Mouse (Mus musculus) cerebral cortex, adult 2 months (tissue): ENCODE results near the gene Trpm8.

Source experiments
- WGBS: fragments of 180-500 bp; shearing (Covaris S2); methylation state at CpG from one replicate; pipeline ENCODE4 v1.1.7; 2018; 5-methylcytosine and 5-hydroxymethylcytosine counted together

The Trpm8 gene

DNA sequence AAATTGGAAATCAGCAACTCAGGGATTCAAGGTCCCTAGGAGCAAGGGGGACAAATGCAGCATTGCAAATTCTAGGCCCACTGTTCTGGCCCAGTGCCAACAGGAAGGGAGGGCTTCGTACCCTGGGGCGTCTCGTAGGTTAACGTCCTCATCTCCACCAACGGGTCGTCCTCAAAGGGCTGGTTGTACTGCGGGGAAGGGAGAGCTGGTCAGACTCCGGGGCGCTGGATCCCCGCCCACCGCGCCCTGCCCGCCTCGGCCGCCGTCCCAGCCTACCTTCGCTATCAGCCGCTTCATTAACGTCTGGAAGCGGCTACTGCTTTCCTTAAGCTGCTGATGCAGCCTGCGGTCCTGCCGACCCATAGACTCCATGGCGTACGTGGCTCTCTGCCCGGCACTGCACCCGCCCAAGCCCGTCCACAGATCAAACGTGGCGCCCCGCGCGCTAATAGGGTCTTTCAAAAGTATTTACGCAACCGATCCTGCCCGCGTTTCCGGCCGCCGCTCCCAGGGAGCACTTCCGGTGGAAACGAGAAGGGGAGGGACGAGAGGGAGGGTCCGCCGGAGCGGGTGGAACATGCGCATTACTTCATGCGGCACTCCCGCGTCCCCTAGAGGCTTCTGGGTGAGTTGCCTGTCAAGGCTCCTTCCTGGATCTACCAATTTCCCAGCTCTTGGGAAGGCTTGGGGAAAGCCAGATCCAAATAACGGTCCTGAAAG lies at the start of gene Trpm8, which contains the start of gene Hjurp:
Trpm8 (plus strand) TSS at position 564 of the 720 bp plus-strand sequence.
Hjurp (minus strand) TSS at position 536 of the 720 bp plus-strand sequence.
- WGBS: under 1% methylated on average over 50 of the region's 50 CpGs

GRCm38 (mm10) chr1:88228121-88228520 lies 49.3 kb upstream of the Trpm8 start:
- 73% methylated on average over 7 of the region's 7 CpGs for WGBS

DNA sequence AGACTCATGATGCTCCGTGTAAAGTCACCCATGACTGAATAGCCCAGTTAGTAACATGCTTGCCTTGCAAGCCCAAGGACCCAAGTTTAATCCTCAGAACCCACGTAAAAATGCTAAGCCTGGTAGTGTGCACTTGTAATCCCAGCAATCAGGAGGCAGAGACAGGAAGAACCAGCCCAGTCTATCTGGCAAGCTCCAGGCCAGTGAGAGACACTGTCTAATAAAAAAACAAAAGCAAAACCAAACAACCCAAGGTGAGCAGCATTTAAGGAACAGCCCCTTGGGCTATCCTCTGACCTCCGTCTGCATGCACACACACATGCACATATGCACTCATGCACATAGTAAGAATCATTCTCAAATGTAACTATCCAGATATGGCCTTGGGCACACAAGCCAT lies 47.9 kb upstream of the Trpm8 start:
- 76% methylated on average over 3 of the region's 3 CpGs for WGBS

GRCm38 (mm10) chr1:88229986-88230385 lies 47.5 kb upstream of the Trpm8 start:
- 85% methylated on average over 5 of the region's 5 CpGs for WGBS

DNA sequence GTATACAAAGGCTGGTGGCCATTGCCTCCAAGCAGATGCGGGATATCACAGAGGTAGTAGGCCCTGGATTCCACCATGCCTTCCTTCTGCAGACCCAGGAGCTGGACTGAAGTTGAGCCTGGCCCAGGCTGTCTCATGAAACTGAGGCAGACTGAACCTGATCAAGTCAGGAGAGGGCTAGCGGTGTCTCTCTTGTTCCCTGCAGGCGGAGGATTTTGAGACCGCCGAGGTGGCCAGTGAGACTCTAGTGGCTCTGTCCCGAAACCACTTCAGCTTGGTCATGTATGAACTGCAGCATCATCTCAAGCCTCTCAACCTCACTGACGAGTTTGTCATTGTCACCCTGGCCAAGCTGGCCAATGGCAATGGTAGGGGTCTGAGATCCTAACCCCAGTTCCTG lies 47.0 kb upstream of the Trpm8 start:
- 69% methylated on average over 7 of the region's 7 CpGs for WGBS

DNA sequence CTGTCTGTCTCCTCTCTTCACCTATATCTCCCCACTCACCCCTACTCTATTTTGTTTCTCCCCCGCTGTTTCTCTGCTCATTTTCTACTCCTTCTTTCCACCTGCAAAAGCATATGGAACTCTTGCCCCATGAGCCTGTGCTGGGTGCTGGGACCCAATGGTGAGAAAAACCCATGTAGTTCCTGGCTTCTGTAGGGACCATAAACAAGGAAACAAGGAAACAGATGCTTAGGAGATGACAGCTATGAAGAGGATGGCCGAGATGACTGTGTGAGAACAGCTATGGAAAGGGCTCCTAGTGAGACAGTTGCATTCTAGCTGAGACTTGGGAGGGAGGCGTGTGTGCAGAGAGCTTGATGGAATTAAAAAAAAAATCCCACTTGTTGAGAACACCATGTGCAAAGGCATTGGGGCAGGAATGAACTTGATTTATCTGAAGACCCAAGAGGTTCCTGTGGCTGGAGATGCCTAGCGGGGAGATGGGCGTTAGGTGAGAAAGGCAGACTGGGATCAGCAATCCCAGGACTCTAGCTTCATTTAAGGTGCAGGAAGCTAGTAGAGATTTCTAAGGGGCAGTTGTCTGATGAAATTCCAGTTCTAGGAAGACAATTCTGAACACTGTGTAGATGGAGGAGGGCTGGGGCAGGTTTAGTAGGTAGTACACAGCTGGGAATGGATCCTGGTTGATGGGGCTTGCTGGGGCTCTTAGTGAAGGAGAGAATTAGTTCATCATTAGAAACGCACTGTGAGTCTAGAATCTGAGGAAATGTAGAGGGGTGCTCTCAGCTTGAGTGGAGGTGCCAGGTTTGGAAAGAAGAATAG lies 46.3 kb upstream of the Trpm8 start:
- 76% methylated on average over 6 of the region's 6 CpGs for WGBS

DNA sequence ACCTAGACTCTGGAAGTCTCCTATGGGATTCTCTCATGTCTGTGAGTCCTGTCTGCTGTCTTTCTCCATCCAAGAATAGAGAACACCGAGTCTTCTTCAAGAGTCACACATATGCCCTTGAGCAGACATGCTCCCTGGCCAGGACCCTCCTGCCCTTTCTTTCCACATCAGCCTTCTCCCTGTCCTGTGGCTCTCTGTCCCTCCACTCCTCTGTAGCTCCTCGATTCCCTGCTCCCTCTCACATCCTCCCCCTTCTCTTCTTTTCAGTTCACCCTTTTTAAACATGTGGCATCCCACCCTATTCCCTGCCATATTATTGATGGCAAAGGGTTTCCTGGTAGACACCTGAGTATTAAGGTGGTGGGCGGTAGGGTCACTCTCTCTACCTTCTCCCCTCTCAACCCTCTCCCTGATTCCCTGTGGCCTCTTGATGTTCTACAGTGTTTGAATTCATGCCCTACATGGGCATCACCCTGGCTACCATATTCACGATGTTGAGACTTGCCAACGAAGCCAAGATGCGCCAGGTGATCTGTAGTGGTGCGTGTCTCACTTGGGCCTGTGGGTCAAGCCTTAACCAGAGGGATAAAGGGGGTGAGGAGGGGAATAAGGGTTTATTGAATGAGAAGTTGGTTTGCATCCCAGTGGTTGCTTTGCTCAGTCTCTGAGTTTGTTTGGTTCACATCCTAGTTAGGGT lies 45.5 kb upstream of the Trpm8 start:
- WGBS: 66% methylated on average over 7 of the region's 7 CpGs

DNA sequence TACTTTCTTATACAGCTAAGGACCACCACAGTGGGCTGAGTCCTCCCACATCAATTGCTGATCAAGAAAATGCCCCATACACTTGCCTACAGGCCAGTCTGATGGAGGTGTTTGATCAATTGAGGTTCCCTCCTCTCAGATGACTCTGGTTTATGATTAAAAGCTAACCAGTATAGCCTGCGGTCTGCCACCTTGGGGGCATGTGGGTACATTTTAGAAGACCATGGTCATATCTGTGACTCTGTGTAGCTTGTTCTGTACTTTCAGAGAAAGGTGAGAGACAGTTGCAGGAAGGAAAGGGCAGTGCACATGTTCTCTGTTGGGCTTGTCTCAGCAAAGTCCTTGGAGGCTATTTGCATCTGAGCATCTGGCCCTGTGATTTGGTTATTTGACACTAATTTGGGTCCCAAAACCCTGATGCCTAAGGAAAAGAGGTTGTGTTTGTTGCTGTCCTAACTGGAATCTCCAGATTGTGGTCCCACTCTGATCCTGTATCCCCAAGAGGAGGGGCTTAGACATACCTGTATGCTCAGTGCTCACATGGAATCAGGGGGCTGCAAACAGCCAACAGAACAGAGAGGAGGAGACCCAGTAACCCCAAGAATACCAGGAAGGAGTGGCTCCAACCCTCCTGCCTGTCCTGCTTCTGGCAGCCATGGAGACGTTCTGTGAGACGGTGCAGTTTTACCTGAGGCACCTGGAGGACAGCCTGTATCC lies 44.6 kb upstream of the Trpm8 start:
- 56% methylated on average over 3 of the region's 3 CpGs for WGBS

DNA sequence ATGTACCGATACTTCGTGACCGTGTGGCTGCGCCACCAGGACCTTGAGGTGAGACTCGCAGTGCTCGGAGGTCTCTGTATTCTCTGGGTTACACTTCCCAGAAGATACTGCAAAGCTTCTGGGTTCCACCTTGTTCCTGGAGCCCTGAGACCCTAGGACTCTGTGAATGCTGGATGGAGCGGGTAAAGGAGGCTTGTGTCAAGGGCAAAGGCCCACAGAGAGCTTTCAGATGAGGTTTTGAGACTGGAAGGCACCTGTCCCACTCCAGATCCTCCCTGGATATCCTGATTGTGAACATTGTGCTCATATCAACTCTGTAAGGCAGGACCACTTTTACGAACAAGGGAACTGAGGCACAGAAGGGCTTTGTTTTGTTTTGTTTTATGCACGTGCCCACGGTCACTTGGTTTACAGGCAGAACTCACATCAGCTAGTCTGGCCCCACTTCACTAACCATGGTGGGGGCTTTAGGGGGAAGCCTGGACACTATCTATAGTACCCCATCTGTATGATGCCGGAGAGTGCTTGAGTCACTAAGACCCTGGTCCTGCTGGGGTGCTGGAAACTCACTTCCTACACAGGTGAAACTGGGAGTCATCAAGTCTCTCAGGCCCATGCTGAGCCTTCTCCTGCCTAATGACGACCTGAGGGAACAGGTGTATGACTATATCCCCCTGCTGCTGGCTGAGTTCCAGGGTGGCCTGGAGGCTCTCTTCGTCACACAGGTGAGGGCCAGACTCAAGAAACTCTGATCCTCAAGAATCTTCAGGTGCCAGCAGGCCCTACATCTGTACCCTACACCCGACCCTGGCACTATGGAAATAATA lies 43.8 kb upstream of the Trpm8 start:
- 71% methylated on average over 14 of the region's 14 CpGs for WGBS

GRCm38 (mm10) chr1:88234248-88234610 lies 43.2 kb upstream of the Trpm8 start:
- WGBS: 63% methylated on average over 4 of the region's 4 CpGs

GRCm38 (mm10) chr1:88234646-88235045 lies 42.8 kb upstream of the Trpm8 start:
- 44% methylated on average over 5 of the region's 5 CpGs for WGBS

DNA sequence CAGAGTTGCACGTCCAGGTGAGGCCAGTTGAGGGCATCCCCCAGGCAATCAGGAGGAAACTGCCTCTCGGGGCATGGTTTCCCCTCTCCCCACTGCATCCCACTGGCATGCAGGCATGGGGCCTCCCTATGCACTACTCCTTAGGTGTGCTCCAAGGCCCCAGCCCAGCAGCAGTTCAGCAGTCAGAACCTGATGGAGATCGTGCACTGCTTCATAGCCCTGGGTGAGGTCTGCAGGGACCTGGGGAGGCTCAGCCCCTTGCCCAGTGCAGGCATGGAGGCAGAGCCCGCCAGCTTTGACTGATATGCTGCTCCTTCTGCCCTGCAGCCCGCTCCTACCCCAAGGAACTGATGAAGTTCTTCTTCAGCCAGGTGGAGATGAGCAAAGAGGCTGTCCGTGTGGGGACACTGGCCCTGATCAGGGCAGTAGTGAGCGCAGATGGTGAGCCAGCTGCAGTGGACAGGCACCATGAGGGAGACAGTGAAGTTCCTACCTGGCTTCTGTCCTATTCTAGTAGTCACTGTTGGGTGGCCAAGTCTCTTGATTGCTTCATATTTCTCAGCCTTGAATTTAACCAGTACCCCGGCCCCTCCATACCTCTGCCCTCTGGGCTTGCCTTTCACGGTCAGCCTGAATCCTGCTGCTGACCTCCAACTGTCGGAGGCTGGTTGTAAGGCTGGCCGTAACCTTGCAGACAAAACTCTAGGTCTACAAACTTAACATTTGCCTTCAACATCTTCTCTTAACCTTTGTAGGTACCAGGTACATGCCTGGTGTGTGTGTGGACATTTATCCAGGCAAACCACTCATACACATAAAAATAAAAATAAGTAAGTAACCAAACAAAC lies 42.2 kb upstream of the Trpm8 start:
- 64% methylated on average over 11 of the region's 11 CpGs for WGBS

DNA sequence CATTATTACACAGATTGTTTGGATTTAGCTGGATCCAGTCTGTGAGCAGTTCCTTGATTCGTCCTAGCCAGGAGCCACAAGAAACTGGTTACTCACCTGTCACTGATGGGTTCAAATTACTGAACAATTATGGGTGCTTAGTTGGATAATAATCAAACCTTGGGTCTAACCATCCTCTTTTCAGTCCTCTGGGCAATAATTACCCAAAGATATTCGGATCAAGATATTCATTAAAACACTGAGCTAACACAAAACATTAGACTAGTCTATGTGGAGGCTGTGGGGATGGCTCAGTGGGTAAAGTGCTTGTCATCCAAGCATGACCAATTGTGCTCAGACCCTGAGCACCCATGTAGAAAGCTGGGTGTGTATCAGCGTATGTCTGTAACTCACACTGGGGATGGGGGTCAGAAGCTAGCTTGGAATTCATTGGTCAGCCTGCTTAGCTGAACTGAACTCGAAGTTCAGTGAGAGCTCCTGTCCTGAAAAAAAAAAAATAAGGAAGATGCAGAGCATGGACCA lies 41.5 kb upstream of the Trpm8 start:
- WGBS: 59% methylated on average over 4 of the region's 4 CpGs

DNA sequence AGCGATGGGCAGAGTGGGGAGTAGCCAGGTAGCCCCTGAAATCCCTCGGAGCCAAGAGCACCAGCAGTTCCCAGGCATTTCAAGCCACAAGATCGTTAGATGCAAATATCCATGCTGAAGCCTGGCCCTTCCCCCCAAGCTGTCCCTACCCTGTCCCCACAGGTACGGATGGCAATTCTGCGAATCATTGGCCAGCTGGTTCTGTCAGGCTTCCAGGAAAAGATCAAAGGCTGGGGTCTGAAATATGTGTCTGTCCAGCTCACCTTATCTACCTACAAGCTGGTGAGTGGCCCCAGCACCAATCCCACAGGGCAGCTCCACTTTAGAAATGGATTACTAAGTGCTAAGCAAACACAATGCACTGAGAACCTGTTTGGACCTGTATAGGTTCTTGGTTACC lies 40.1 kb upstream of the Trpm8 start:
- WGBS: 77% methylated on average over 5 of the region's 5 CpGs

DNA sequence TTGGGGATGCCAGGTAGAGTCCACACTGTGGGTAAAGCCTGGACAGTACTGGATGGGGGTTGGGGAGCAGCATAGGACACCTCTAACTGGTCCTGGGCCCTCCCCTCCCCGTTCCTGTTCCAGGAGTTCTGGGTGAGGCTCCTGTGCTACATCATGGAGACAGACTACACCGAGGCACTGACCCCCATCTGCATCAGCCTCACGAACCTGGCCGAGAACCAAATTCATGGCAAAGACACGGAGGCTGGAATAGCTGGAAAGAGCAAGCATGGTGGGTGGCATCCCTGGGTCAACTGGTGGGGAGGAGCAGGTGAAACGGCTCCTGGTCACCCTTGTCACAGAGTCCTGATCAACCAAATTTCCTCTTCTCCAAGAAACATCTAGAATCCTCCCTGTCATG lies 38.7 kb upstream of the Trpm8 start:
- WGBS: 79% methylated on average over 6 of the region's 6 CpGs

GRCm38 (mm10) chr1:88240072-88240471 lies 37.4 kb upstream of the Trpm8 start:
- WGBS: 77% methylated on average over 5 of the region's 5 CpGs

DNA sequence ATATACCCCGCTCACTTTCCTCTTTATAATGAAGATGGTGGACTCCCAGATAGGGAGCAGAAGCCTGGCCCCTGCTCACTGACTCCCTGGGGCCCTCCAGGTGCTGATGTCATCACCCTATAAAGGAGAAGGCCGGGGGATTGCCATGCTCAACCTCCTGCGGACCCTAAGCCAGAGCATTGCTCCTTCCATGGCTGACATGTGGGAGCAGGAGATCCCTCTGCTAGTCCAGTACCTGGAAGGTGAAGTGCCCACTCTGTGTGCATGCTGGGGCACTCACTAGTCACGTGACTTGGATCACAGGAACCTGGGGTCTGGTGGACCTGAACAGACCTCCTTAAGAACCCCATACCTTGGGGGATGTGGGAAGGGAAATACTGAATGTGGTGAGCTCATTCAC lies 36.9 kb upstream of the Trpm8 start:
- WGBS: 68% methylated on average over 4 of the region's 4 CpGs

DNA sequence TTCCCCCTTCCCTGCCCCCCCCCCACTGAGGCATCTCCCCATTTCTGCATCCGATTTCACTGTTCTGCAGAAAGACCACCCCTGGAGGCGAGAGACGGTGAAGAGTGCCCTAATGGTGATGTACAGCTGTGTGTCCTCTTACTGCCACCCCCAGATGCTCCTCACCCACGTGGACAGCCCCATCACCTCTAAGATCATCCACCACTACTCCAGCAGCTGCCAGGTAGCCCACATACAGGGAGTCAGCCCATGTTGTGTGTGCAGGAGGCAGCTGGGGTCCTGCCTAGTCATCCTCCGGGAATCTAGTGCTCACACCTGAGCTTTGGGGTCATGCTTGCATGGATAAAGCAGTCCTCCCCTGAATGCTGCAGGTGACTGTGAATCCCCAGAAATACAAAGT lies 33.6 kb upstream of the Trpm8 start:
- 69% methylated on average over 5 of the region's 5 CpGs for WGBS

- WGBS: 80% methylated on average over 6 of the region's 6 CpGs
Observed at GRCm38 (mm10) chr1:88245881-88246280, 31.6 kb upstream of the Trpm8 start.

DNA sequence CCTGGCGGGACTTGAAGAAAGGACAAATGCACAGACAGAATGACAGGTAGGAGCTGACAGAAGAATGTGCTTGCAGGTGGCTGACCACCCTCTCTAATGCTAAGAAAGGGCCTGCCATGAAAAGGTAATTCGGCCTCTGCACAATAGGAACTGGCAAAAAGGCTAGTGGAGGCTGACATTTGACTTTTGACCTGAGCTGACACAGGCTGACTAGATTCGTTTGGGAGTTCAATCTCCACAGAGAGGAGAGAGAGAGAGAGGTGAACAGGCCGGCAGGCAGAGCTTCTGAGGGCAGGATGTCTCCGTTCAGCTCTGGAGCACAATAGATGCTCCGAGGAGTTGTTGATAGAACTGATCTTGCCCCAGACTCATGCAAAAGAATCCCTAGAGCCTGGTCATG lies 31.1 kb upstream of the Trpm8 start:
- WGBS: 52% methylated on average over 6 of the region's 6 CpGs
